In genomic region chr16:95117531-95117930, GRCm38 (mm10) we compare ENCODE assay signal across 16 mouse cellular contexts.
DNase-seq lines count a peak whose midpoint lies in the region; ATAC-seq lines count a peak whose summit lies in the region.
"Had no signal": no experiment of that assay in that cellular context is flagged by ENCODE, and none has a peak within 500 bp of the region (broad histone marks: within the 10 kb centered on the region; RNA-seq: fewer than 3 reads in every experiment).

No protein-coding gene starts in this region.

- no peaks in the 10 kb centered on the region for H3K9me3 ChIP-seq in hindbrain, embryonic 16.5 days (ENCODE audit: control insufficient read depth, low read length)
- H3K9me3 ChIP-seq in hindbrain, embryonic 11.5 days (ENCODE audit: control insufficient read depth, low read length), result no peaks in the 10 kb centered on the region
- H3K9me3 ChIP-seq: intestine, embryonic 15.5 days; liver, embryonic 12.5 days had no signal

- ATAC-seq in hindbrain, embryonic 16.5 days, result peak; percentile 66; the same call in 1 of the 2 replicates
- ATAC-seq in hindbrain, embryonic 11.5 days (ENCODE audit: low FRiP score), result no peak
- ATAC-seq: intestine, embryonic 15.5 days; liver, embryonic 12.5 days had no signal

- H3K36me3 ChIP-seq in hindbrain, embryonic 16.5 days (ENCODE audit: control insufficient read depth, insufficient read depth, low read length), result no peaks in the 10 kb centered on the region
- no peaks in the 10 kb centered on the region for H3K36me3 ChIP-seq in hindbrain, embryonic 11.5 days (ENCODE audit: control insufficient read depth, insufficient read depth, low read length)
- H3K36me3 ChIP-seq: intestine, embryonic 15.5 days; liver, embryonic 12.5 days had no signal

- H3K27me3 ChIP-seq in hindbrain, embryonic 16.5 days (replicated peaks; ENCODE audit: control insufficient read depth, insufficient read depth, low read length), result no peaks in the 10 kb centered on the region
- no peaks in the 10 kb centered on the region for H3K27me3 ChIP-seq in hindbrain, embryonic 11.5 days (ENCODE audit: control insufficient read depth, insufficient read depth, low read length)
- H3K27me3 ChIP-seq: intestine, embryonic 15.5 days; liver, embryonic 12.5 days had no signal

- no peak overlapping the region for H3K27ac ChIP-seq in hindbrain, embryonic 16.5 days (ENCODE audit: low read depth, low read length)
- H3K27ac ChIP-seq in hindbrain, embryonic 11.5 days (ENCODE audit: low read depth, low read length), result no peak overlapping the region
- H3K27ac ChIP-seq: heart, adult 2 months; intestine, embryonic 15.5 days; liver, embryonic 12.5 days had no signal

- no peak overlapping the region for H3K4me2 ChIP-seq in hindbrain, embryonic 16.5 days (ENCODE audit: low read length)
- H3K4me2 ChIP-seq in hindbrain, embryonic 11.5 days (replicated peaks; ENCODE audit: low read depth, low read length), result no peak overlapping the region
- H3K4me2 ChIP-seq: intestine, embryonic 15.5 days; liver, embryonic 12.5 days; midbrain, embryonic 11.5 days had no signal

- no peaks in the 10 kb centered on the region for H3K4me1 ChIP-seq in hindbrain, embryonic 16.5 days (ENCODE audit: control insufficient read depth, insufficient read depth, low read depth, low read length)
- H3K4me1 ChIP-seq in hindbrain, embryonic 11.5 days (replicated peaks; ENCODE audit: control insufficient read depth, insufficient read depth, low read length), result 0 out of 2 replicates have a peak, but pooled peaks cover 2% of the 10 kb centered on the region
- H3K4me1 ChIP-seq: intestine, embryonic 15.5 days; liver, embryonic 12.5 days had no signal

- 43% methylated on average over 8 of the region's 8 CpGs for WGBS in hindbrain, embryonic 16.5 days
- WGBS in hindbrain, embryonic 11.5 days, result 48% methylated on average over 8 of the region's 8 CpGs

- DNase-seq in hindbrain, embryonic 11.5 days (ENCODE audit: low spot score), result no peak
- peak; percentile 5 to 17 for DNase-seq in right cerebral cortex, adult 2 months (ENCODE audit: low spot score in 2 of 2)
- no peak for DNase-seq in right cerebral cortex, postnatal 36 days (ENCODE audit: low spot score in 2 of 2)
- DNase-seq in layer of hippocampus, adult 8-10 months (ENCODE audit: low spot score in 2 of 2), result peak; percentile 57 to 63
- no peak for DNase-seq in adrenal gland, adult 2 months
- DNase-seq in spleen, postnatal 10 days (ENCODE audit: low spot score in 2 of 2), result no peak
- DNase-seq: adrenal gland, postnatal 25 days; cerebellum, postnatal 36 days; heart, adult 2 months; heart, postnatal 4 days; kidney, postnatal 10 days; thymus, adult 2 months had no signal

- H3K4me3 ChIP-seq in hindbrain, embryonic 16.5 days (ENCODE audit: low read length), result no peak overlapping the region
- no peak overlapping the region for H3K4me3 ChIP-seq in hindbrain, embryonic 11.5 days (ENCODE audit: low read depth, low read length)
- H3K4me3 ChIP-seq: heart, adult 2 months; intestine, embryonic 15.5 days; liver, embryonic 12.5 days had no signal

- H3K9ac ChIP-seq in hindbrain, embryonic 16.5 days (ENCODE audit: low read depth, low read length), result 0 out of 2 replicates have a peak overlapping the region, but pooled peaks have one; percentile 14
- H3K9ac ChIP-seq in hindbrain, embryonic 11.5 days (ENCODE audit: low read depth, low read length), result no peak overlapping the region
- H3K9ac ChIP-seq: intestine, embryonic 15.5 days; liver, embryonic 12.5 days had no signal

Comparison
In these comparisons a context has a peak if more than half of its experiments do, and no peak if none do; other contexts are left out.
1. DNase-seq: peak in right cerebral cortex, adult 2 months (2 of 2) and layer of hippocampus, adult 8-10 months (2 of 2); none in hindbrain, embryonic 11.5 days (single experiment), right cerebral cortex, postnatal 36 days (0 of 2), adrenal gland, adult 2 months (single experiment) and spleen, postnatal 10 days (0 of 2).